Mouse (Mus musculus): ENCODE results near the gene Iqcf4. TPM values are rescaled to one million over a fixed set of nuclear protein-coding genes. Genes with fewer than 3 reads are reported as not detected.

Iqcf4 gene
- polyA plus RNA-seq, 1 experiment from 2014 or later = not detected

- H3K9me3 ChIP-seq = no peaks in the 10 kb centered on the region
- no peak overlapping the region for H3K4me3 ChIP-seq
- no peaks in the 10 kb centered on the region for H3K27me3 ChIP-seq
- H3K4me2 ChIP-seq = no peak overlapping the region
- WGBS = 80% methylated on average over 2 of the region's 2 CpGs
- H3K27ac ChIP-seq = no peak overlapping the region
- H3K36me3 ChIP-seq = no peaks in the 10 kb centered on the region
- 0 out of 2 replicates have a peak, but pooled peaks cover 3% of the 10 kb centered on the region for H3K4me1 ChIP-seq
- no peak for ATAC-seq (ENCODE audit: insufficient number of reproducible peaks, low FRiP score, low TSS enrichment, low read depth)
- no peak overlapping the region for H3K9ac ChIP-seq
Observed at GRCm38 (mm10) chr9:106576112-106576511, 5.3 kb upstream of the Iqcf4 start.

DNA sequence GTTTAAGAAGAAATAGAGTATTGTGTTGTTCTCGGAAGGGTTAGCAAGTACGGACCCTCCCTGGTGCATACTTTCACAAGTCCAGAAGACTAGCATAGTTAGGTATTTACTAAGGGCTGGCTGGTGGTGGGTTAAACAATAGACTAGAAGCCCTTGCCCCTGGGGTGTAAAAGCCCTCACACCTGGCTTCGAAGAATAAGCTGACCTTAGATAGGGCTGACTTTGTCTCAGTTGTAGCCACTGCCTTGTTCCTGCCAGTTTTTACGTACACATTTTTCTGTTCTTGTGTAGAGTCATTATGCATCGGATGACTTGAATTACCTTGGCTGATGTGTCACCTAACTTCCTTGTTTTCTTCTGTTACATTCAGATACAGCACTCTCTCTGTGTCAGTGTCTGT lies 2.6 kb upstream of the Iqcf4 start:
- no peak for ATAC-seq (ENCODE audit: insufficient number of reproducible peaks, low FRiP score, low TSS enrichment, low read depth)
- H3K4me1 ChIP-seq = no peaks in the 10 kb centered on the region
- H3K27ac ChIP-seq = no peak overlapping the region
- H3K4me3 ChIP-seq = no peak overlapping the region
- H3K9ac ChIP-seq = no peak overlapping the region
- 85% methylated on average over 5 of the region's 5 CpGs for WGBS
- no peaks in the 10 kb centered on the region for H3K36me3 ChIP-seq
- no peaks in the 10 kb centered on the region for H3K27me3 ChIP-seq
- no peak overlapping the region for H3K4me2 ChIP-seq
- H3K9me3 ChIP-seq = no peaks in the 10 kb centered on the region

DNA sequence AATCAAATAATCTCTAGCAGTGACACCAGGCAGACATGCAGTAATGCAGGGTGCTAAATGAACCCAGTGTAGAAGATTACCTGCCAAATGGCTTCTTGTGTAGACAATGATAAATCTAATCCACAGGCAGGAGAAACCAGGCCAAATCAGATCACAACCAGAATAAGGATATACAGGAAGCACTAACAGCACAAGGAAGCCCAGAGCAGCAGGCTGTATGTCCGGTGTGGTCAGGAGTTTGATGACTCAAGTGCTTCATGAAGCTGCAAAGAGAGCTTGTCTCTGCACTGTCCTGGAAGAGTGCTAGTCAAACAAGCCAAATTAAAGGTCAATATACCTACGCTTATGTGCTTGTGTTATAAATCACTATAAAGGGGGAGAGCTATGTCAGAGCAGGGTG lies 1.4 kb upstream of the Iqcf4 start:
- ATAC-seq (ENCODE audit: insufficient number of reproducible peaks, low FRiP score, low TSS enrichment, low read depth) = no peak
- Histone ChIP-seq H3K27me3 (no peaks in the 10 kb centered on the region; the same call in 1 of the 2 replicates), H3K9me3 (no peaks in the 10 kb centered on the region), H3K9ac (no peak overlapping the region), H3K4me2 (no peak overlapping the region), H3K27ac (no peak overlapping the region), H3K4me3 (no peak overlapping the region), H3K36me3 (no peaks in the 10 kb centered on the region), H3K4me1 (no peaks in the 10 kb centered on the region)
- WGBS = 78% methylated on average over 2 of the region's 2 CpGs

- H3K4me3 ChIP-seq = no peak overlapping the region
- H3K4me2 ChIP-seq = no peak overlapping the region
- H3K36me3 ChIP-seq = no peaks in the 10 kb centered on the region
- H3K27ac ChIP-seq = no peak overlapping the region
- H3K9ac ChIP-seq = no peak overlapping the region
- no peak for ATAC-seq (ENCODE audit: insufficient number of reproducible peaks, low FRiP score, low TSS enrichment, low read depth)
- H3K27me3 ChIP-seq = no peaks in the 10 kb centered on the region; the same call in 1 of the 2 replicates
- H3K9me3 ChIP-seq = no peaks in the 10 kb centered on the region
- WGBS = 59% methylated on average over 11 of the region's 11 CpGs
- H3K4me1 ChIP-seq = no peaks in the 10 kb centered on the region
Observed at GRCm38 (mm10) chr9:106566437-106566836, 4.4 kb downstream of the Iqcf4 start.

- no peaks in the 10 kb centered on the region for H3K4me1 ChIP-seq
- H3K9ac ChIP-seq = no peak overlapping the region
- ATAC-seq (ENCODE audit: insufficient number of reproducible peaks, low FRiP score, low TSS enrichment, low read depth) = no peak
Observed at GRCm38 (mm10) chr9:106564025-106564424, 6.8 kb downstream of the Iqcf4 start.

GRCm38 (mm10) chr9:106562291-106562690 lies 8.5 kb downstream of the Iqcf4 start:
- H3K27me3 ChIP-seq = no peaks in the 10 kb centered on the region
- no peak overlapping the region for H3K9ac ChIP-seq
- H3K4me2 ChIP-seq = no peak overlapping the region
- WGBS = 92% methylated on average over 11 of the region's 11 CpGs
- no peaks in the 10 kb centered on the region for H3K36me3 ChIP-seq
- no peak overlapping the region for H3K27ac ChIP-seq
- H3K4me1 ChIP-seq = no peaks in the 10 kb centered on the region
- H3K4me3 ChIP-seq = no peak overlapping the region
- ATAC-seq (ENCODE audit: insufficient number of reproducible peaks, low FRiP score, low TSS enrichment, low read depth) = no peak
- H3K9me3 ChIP-seq = no peaks in the 10 kb centered on the region

More at GRCm38 (mm10) chr9:106564025-106564424, 6.8 kb downstream of the Iqcf4 start:
- no peaks in the 10 kb centered on the region for H3K9me3 ChIP-seq
- WGBS = 74% methylated on average over 8 of the region's 8 CpGs
- no peak overlapping the region for H3K4me3 ChIP-seq
- H3K27me3 ChIP-seq = no peaks in the 10 kb centered on the region; the same call in 1 of the 2 replicates
- no peak overlapping the region for H3K27ac ChIP-seq
- no peaks in the 10 kb centered on the region for H3K36me3 ChIP-seq
- no peak overlapping the region for H3K4me2 ChIP-seq

GRCm38 (mm10) chr9:106561531-106561930 lies 9.3 kb downstream of the Iqcf4 start, which contains the start of gene Iqcf3:
TSS of gene Iqcf3 (minus strand) at chr9:106561631.
- no peaks in the 10 kb centered on the region for H3K4me1 ChIP-seq
- H3K36me3 ChIP-seq = no peaks in the 10 kb centered on the region
- no peak within 1 kb of the TSS for H3K9ac ChIP-seq
- no peaks in the 10 kb centered on the region for H3K27me3 ChIP-seq
- no peak within 1 kb of the TSS for H3K4me3 ChIP-seq
- no peaks in the 10 kb centered on the region for H3K9me3 ChIP-seq
- no peak for ATAC-seq (ENCODE audit: insufficient number of reproducible peaks, low FRiP score, low TSS enrichment, low read depth)
- H3K27ac ChIP-seq = no peak within 1 kb of the TSS
- no peak within 1 kb of the TSS for H3K4me2 ChIP-seq
- WGBS = 86% methylated on average over 5 of the region's 5 CpGs

GRCm38 (mm10) chr9:106534975-106535374 lies 35.8 kb downstream of the Iqcf4 start:
- H3K9ac ChIP-seq = no peak overlapping the region
- no peak overlapping the region for H3K4me2 ChIP-seq
- no peak overlapping the region for H3K27ac ChIP-seq
- no peak for ATAC-seq (ENCODE audit: insufficient number of reproducible peaks, low FRiP score, low TSS enrichment, low read depth)
- 87% methylated on average over 11 of the region's 11 CpGs for WGBS
- H3K4me1 ChIP-seq = no peaks in the 10 kb centered on the region
- H3K4me3 ChIP-seq = no peak overlapping the region
- no peaks in the 10 kb centered on the region for H3K9me3 ChIP-seq
- no peaks in the 10 kb centered on the region for H3K27me3 ChIP-seq
- no peaks in the 10 kb centered on the region for H3K36me3 ChIP-seq

DNA sequence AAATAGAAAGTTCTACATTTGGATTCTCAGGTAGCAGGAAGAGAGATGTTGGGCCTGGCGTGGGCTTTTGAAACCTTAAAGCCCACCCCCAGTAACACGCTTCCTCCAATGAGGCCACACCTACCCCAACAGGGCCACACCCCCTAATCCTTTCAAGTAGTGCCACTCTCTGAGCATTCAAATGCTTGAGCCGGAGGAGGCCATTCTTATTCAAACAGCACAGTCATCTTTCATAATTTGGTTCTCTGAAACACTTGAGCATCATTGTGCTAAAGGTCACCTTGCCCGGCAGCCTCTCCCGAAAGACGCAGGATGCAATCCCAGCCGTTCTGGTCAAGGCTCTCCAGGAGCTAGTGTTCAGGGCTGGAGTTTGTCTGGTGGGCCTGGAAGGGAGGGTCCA lies 36.5 kb downstream of the Iqcf4 start:
- H3K4me2 ChIP-seq = no peak overlapping the region
- no peaks in the 10 kb centered on the region for H3K36me3 ChIP-seq
- no peaks in the 10 kb centered on the region for H3K27me3 ChIP-seq
- ATAC-seq (ENCODE audit: insufficient number of reproducible peaks, low FRiP score, low TSS enrichment, low read depth) = no peak
- no peaks in the 10 kb centered on the region for H3K4me1 ChIP-seq
- H3K27ac ChIP-seq = no peak overlapping the region
- no peaks in the 10 kb centered on the region for H3K9me3 ChIP-seq
- no peak overlapping the region for H3K4me3 ChIP-seq
- 92% methylated on average over 7 of the region's 7 CpGs for WGBS
- H3K9ac ChIP-seq = no peak overlapping the region

DNA sequence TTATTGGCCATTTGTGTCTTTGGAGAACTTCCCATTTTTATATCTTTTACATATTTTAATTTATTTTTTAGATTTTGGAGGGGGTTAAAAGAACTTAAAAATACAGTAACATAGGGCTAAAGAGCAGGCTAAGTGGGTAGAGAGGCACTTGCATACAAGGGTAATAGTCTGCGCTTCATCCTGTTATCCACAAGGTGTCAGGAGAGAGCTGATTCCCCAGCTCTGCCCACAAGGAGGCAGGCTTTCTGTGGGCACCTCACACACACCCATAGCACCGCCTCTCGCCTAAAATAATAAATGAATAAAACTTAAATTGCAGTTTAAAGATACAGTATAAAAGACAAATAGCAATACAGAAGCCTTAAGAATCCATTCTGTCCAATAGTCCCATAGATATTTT lies 39.0 kb downstream of the Iqcf4 start:
- WGBS = 24% methylated on average over 3 of the region's 3 CpGs
- Histone ChIP-seq H3K4me2 (no peak overlapping the region), H3K4me3 (no peak overlapping the region), H3K9me3 (no peaks in the 10 kb centered on the region), H3K27ac (no peak overlapping the region), H3K9ac (no peak overlapping the region), H3K27me3 (no peaks in the 10 kb centered on the region), H3K4me1 (no peaks in the 10 kb centered on the region), H3K36me3 (no peaks in the 10 kb centered on the region)
- ATAC-seq (ENCODE audit: insufficient number of reproducible peaks, low FRiP score, low TSS enrichment, low read depth) = no peak

- Histone ChIP-seq H3K27ac (no peak overlapping the region), H3K4me3 (no peak overlapping the region), H3K9ac (no peak overlapping the region), H3K4me2 (no peak overlapping the region), H3K27me3 (no peaks in the 10 kb centered on the region), H3K36me3 (no peaks in the 10 kb centered on the region), H3K4me1 (no peaks in the 10 kb centered on the region), H3K9me3 (no peaks in the 10 kb centered on the region)
- ATAC-seq (ENCODE audit: insufficient number of reproducible peaks, low FRiP score, low TSS enrichment, low read depth) = no peak
- 74% methylated on average over 8 of the region's 8 CpGs for WGBS
Observed at GRCm38 (mm10) chr9:106519909-106520308, 50.9 kb downstream of the Iqcf4 start.

DNA sequence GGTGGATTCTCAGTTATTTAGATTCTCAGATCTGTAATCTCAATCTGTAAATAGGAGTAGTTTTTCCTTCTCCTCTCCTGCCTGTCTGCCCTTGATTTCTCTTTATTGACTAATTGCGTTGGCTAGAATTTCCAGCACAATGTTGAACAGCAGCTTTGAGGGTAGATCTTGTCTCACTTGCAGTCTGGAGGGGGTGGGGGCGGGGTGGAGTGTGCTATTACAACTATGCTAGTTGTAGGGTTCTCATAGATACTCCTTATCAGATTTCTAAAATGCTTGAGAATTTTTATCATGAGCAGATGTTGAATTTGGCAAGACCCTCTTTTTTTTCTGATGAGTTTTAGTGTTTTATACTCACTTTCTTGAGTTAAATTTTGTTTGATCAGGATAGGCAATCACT lies 51.4 kb downstream of the Iqcf4 start:
- no peak overlapping the region for H3K4me2 ChIP-seq
- H3K4me3 ChIP-seq = no peak overlapping the region
- ATAC-seq (ENCODE audit: insufficient number of reproducible peaks, low FRiP score, low TSS enrichment, low read depth) = no peak
- H3K27me3 ChIP-seq = no peaks in the 10 kb centered on the region
- H3K4me1 ChIP-seq = no peaks in the 10 kb centered on the region
- H3K36me3 ChIP-seq = no peaks in the 10 kb centered on the region
- no peak overlapping the region for H3K9ac ChIP-seq
- H3K27ac ChIP-seq = no peak overlapping the region
- WGBS = 57% methylated on average over 2 of the region's 2 CpGs
- no peaks in the 10 kb centered on the region for H3K9me3 ChIP-seq
